Mouse (Mus musculus) heart, embryonic 12.5 days (tissue): ENCODE results near the gene Ankrd50. TPM values are rescaled to one million over a fixed set of nuclear protein-coding genes. Genes with fewer than 3 reads are reported as not detected.
A peak's percentile ranks its signal among the peaks of the same experiment; 100 is the strongest.

Experiments
- ATAC-seq: fragments of 200-750 bp; cut with Nextera tagmentation; 2 replicates; pipeline ENCODE4 v1.8.0; 2017; ENCODE audit warnings: moderate TSS enrichment, moderate library complexity; ENCODE audit not compliant: insufficient number of reproducible peaks, low FRiP score
- H3K27ac ChIP-seq: fragments of 300-500 bp; sonication (generic); 2 replicates; pipeline ENCODE4 v1.5.1; 2016; ENCODE audit warnings: mild to moderate bottlenecking, moderate library complexity; ENCODE audit not compliant: poor library complexity, severe bottlenecking
- H3K27me3 ChIP-seq: fragments of 300-500 bp; sonication (generic); replicated peaks from 2 replicates; pipeline ENCODE4 v1.6.1; 2016; ENCODE audit warnings: mild to moderate bottlenecking, moderate library complexity
- H3K36me3 ChIP-seq: fragments of 300-500 bp; sonication (generic); 2 replicates; pipeline ENCODE4 v1.6.1; 2016; ENCODE audit warnings: mild to moderate bottlenecking, moderate library complexity
- H3K4me1 ChIP-seq: fragments of 300-500 bp; sonication (generic); replicated peaks from 2 replicates; pipeline ENCODE4 v1.6.1; 2016; ENCODE audit warnings: mild to moderate bottlenecking
- H3K4me2 ChIP-seq: fragments of 300-500 bp; sonication (generic); 2 replicates; pipeline ENCODE4 v1.6.1; 2016; ENCODE audit warnings: mild to moderate bottlenecking, moderate library complexity
- H3K4me3 ChIP-seq: fragments of 300-500 bp; sonication (generic); 2 replicates; pipeline ENCODE4 v1.5.1; 2016; ENCODE audit warnings: mild to moderate bottlenecking
- H3K9ac ChIP-seq: fragments of 300-500 bp; sonication (generic); 2 replicates; pipeline ENCODE4 v1.6.1; 2016; ENCODE audit warnings: mild to moderate bottlenecking, moderate library complexity
- H3K9me3 ChIP-seq: fragments of 300-500 bp; sonication (generic); replicated peaks from 2 replicates; pipeline ENCODE4 v1.6.1; 2016; ENCODE audit warnings: mild to moderate bottlenecking, moderate library complexity
- WGBS: fragments of 180-500 bp; shearing (Covaris S2); methylation state at CpG from one replicate; pipeline ENCODE4 v1.1.7; 2016; 5-methylcytosine and 5-hydroxymethylcytosine counted together
- polyA plus RNA-seq: library from polyadenylated mRNA; unstranded; fragments of >200 nt; fragmentation: Nextera tagmentation; extraction: Ambion mirVana; gene quantifications from 2 replicates; pipeline ENCODE4 v1.2.1, GENCODE M21; 2016

Ankrd50 gene
- polyA plus RNA-seq, 1 experiment from 2014 or later = 27.3 TPM

GRCm38 (mm10) chr3:38491236-38491635 lies 6.6 kb upstream of the Ankrd50 start:
- no peak for ATAC-seq
- Histone ChIP-seq H3K4me3 (no peak overlapping the region), H3K27me3 (no peaks in the 10 kb centered on the region), H3K27ac (no peak overlapping the region), H3K36me3 (no peaks in the 10 kb centered on the region), H3K9ac (no peak overlapping the region), H3K4me2 (no peak overlapping the region), H3K4me1 (peaks cover 5% of the 10 kb centered on the region; the same call in 1 of the 2 replicates), H3K9me3 (no peaks in the 10 kb centered on the region)
- 73% methylated on average over 3 of the region's 3 CpGs for WGBS

- Histone ChIP-seq H3K27me3 (no peaks in the 10 kb centered on the region), H3K4me1 (peaks cover 5% of the 10 kb centered on the region; the same call in 1 of the 2 replicates), H3K36me3 (no peaks in the 10 kb centered on the region), H3K9ac (no peak overlapping the region), H3K9me3 (no peaks in the 10 kb centered on the region), H3K4me2 (no peak overlapping the region), H3K27ac (no peak overlapping the region), H3K4me3 (no peak overlapping the region)
- 46% methylated on average over 2 of the region's 2 CpGs for WGBS
- no peak for ATAC-seq
Measured at GRCm38 (mm10) chr3:38490720-38491119, 6.1 kb upstream of the Ankrd50 start.

DNA sequence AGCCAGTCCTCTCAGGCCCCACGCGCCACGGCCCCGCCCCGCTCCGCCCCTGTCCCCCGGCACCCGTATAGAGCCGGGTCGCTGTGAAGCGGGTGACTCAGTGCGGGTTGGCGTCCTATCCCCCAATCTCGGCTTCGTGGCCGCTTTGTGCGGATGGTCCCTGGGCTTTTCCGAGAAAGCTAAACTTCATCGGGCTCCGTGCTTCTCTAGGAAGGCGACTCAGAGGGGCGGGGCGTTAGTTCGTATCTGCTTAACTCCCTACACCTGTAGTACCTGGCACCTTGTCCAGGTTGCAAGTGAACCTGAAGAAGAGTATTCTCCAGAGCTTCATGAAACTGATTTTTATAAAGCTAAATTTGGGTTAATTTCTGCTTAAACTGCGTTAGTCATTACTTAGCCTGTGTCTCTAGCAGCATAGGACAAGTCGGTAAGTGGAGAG lies 482 bp upstream of the Ankrd50 start:
- ATAC-seq = no peak

GRCm38 (mm10) chr3:38483551-38483950 lies 1.1 kb downstream of the Ankrd50 start:
- Histone ChIP-seq H3K27me3 (no peaks in the 10 kb centered on the region), H3K36me3 (peaks cover 24% of the 10 kb centered on the region), H3K4me3 (peak overlapping the region; percentile 92), H3K9ac (peak overlapping the region; percentile 98), H3K4me2 (peak overlapping the region; percentile 73), H3K9me3 (no peaks in the 10 kb centered on the region), H3K27ac (peak overlapping the region; percentile 49; the same call in 1 of the 2 replicates), H3K4me1 (peaks cover 35% of the 10 kb centered on the region)
- 22% methylated on average over 10 of the region's 10 CpGs for WGBS
- no peak for ATAC-seq

More for the DNA sequence above, 482 bp upstream of the Ankrd50 start:
- no peaks in the 10 kb centered on the region for H3K27me3 ChIP-seq
- H3K27ac ChIP-seq = no peak overlapping the region
- H3K4me1 ChIP-seq = peaks cover 28% of the 10 kb centered on the region
- peak overlapping the region; percentile 92 for H3K4me3 ChIP-seq
- H3K9me3 ChIP-seq = no peaks in the 10 kb centered on the region
- 1% methylated on average over 26 of the region's 26 CpGs for WGBS
- peak overlapping the region; percentile 59 for H3K9ac ChIP-seq
- peaks cover 14% of the 10 kb centered on the region for H3K36me3 ChIP-seq
- peak overlapping the region; percentile 67 for H3K4me2 ChIP-seq

DNA sequence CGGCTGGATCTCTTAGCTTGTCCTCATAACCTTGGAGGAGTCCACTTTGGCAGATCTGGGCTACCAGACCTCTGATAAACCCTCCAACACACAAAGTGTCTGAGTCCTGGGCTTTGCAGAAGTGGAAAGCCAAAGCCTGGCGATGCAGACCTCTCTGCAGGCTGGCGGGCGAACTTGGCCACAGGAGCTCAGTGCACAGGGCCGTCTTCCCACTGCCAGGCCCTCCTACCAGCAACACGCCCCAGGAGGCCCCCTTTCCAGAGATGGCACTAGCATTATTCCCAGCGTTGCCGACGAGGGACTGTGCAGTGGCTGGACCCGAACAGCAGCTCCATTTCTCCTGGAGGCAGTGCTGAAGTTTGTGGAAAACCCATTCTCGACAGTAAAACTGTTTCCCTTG lies 1.9 kb downstream of the Ankrd50 start:
- peak overlapping the region; percentile 98 for H3K9ac ChIP-seq
- no peaks in the 10 kb centered on the region for H3K9me3 ChIP-seq
- WGBS = 24% methylated on average over 11 of the region's 11 CpGs
- H3K27ac ChIP-seq = peak overlapping the region; percentile 49
- peaks cover 41% of the 10 kb centered on the region for H3K4me1 ChIP-seq
- H3K4me3 ChIP-seq = peak overlapping the region; percentile 92
- no peak for ATAC-seq
- H3K36me3 ChIP-seq = peaks cover 29% of the 10 kb centered on the region
- H3K27me3 ChIP-seq = no peaks in the 10 kb centered on the region
- peak overlapping the region; percentile 73 for H3K4me2 ChIP-seq

DNA sequence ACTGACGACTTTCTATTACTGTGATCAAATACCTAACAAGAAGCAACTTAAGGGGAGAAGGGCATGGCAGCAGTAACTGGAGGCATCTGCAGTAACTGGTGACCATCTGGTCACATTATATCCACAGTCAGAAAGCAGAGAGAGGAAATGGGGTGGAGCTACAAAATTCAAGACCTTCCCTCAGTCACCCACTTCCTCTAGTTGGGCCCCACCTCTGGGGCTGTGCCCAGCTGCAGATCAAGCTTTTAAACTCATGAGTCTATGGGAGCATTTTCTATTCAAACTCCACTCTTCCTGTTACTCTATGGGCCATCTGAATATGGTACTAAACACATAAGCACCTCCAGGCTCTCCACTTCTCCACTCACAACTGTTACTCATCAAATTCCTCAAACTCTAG lies 3.5 kb downstream of the Ankrd50 start:
- H3K27me3 ChIP-seq = no peaks in the 10 kb centered on the region
- H3K9me3 ChIP-seq = no peaks in the 10 kb centered on the region
- H3K9ac ChIP-seq = no peak overlapping the region
- 64% methylated on average over 1 of the region's 1 CpGs for WGBS
- no peak overlapping the region for H3K27ac ChIP-seq
- H3K36me3 ChIP-seq = peaks cover 37% of the 10 kb centered on the region
- peak overlapping the region; percentile 27 for H3K4me3 ChIP-seq
- no peak for ATAC-seq
- H3K4me1 ChIP-seq = peaks cover 41% of the 10 kb centered on the region
- peak overlapping the region; percentile 42 for H3K4me2 ChIP-seq

DNA sequence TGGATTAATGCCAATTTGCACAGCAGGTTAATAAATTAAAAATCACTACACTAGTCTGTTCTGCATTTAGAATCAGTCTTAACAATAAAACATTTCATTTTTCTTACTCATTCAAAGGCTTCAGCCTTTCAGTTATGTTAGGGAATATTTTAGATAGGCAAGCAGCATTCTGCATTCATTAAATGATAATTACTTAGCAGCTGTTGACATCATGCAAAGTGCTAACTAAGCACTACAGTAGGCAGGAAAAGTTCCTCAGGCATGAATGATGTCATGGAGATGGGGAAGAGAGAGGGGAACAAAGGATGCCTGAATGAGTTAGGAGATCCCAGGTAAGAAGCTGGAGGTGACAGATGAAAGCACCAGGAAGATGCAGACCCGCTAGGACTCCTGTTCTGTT lies 6.7 kb downstream of the Ankrd50 start:
- Histone ChIP-seq H3K27me3 (no peaks in the 10 kb centered on the region), H3K9ac (no peak overlapping the region), H3K9me3 (no peaks in the 10 kb centered on the region), H3K4me1 (peaks cover 56% of the 10 kb centered on the region), H3K4me3 (no peak overlapping the region), H3K36me3 (peaks cover 52% of the 10 kb centered on the region), H3K4me2 (no peak overlapping the region), H3K27ac (no peak overlapping the region)
- WGBS = 94% methylated on average over 1 of the region's 1 CpGs
- ATAC-seq = no peak

DNA sequence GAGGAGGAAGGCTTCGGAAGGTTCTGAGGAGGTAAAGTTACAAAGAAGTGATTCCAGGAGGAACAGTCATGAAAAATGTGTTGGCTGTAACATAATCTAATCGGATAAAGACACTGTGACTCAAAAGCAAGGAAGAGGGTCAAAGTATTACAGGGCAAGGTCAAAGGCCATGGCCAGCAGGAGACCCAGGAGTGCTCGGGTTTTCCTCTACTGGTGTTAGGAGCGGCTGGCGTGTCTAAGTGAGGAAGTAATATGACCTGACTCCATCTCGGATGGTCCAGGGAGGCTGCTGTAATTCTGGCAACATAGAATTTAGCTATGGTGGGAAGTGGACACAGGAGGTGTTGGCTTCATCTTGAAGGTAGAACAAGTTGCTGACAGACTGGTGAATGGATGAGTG lies 9.1 kb downstream of the Ankrd50 start:
- H3K4me1 ChIP-seq = peaks cover 42% of the 10 kb centered on the region
- no peaks in the 10 kb centered on the region for H3K27me3 ChIP-seq
- H3K9me3 ChIP-seq = no peaks in the 10 kb centered on the region
- no peak overlapping the region for H3K4me3 ChIP-seq
- WGBS = 75% methylated on average over 6 of the region's 6 CpGs
- H3K27ac ChIP-seq = no peak overlapping the region
- H3K36me3 ChIP-seq = peaks cover 44% of the 10 kb centered on the region
- no peak overlapping the region for H3K4me2 ChIP-seq
- ATAC-seq = no peak
- H3K9ac ChIP-seq = no peak overlapping the region

DNA sequence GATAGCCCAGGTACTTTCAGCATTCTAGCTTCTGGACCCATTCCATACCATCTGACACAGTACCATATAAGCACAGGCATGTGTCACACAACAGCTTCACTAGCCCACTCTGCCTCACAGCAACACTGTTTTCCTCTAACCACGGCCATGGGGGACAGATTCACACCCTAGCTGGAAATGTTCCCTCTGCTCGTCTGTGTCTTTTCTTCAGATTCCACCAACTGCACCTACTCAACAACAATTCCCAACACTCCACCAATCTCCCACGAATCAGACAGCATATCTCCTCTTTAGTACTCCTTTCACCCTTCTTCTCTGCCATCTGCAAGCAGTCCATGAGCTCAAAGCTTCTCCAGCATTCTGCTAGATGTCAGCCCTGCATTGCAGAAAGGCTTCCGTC lies 11.5 kb downstream of the Ankrd50 start:
- WGBS = 73% methylated on average over 4 of the region's 4 CpGs

DNA sequence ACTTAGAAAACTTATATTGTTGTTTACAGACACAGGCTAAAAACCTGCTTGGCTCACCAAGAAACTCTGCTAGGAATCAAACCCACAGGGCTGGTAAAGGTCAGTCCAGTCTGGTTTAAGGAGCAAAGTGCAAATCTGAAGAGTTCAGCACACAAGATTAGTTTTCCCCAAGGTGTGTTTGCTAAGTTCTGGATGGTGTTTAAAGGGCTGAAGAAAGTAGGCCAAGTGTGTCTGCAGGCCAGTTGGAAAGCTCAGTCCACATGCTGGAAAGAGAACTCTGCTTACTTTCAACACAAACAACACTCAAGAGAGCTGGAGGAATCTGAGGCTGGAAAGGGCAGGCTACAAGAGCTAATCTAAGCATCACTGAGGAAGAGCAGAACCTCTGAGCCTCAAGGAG lies 13.1 kb downstream of the Ankrd50 start:
- peaks cover 45% of the 10 kb centered on the region for H3K4me1 ChIP-seq
- ATAC-seq = no peak

More for the DNA sequence above, 11.5 kb downstream of the Ankrd50 start:
- Histone ChIP-seq H3K4me2 (no peak overlapping the region), H3K27ac (no peak overlapping the region), H3K9me3 (no peaks in the 10 kb centered on the region), H3K9ac (no peak overlapping the region), H3K4me1 (peaks cover 42% of the 10 kb centered on the region), H3K36me3 (peaks cover 28% of the 10 kb centered on the region), H3K4me3 (no peak overlapping the region), H3K27me3 (no peaks in the 10 kb centered on the region)
- ATAC-seq = no peak

GRCm38 (mm10) chr3:38468131-38468530 lies 16.5 kb downstream of the Ankrd50 start:
- H3K27me3 ChIP-seq = no peaks in the 10 kb centered on the region
- peaks cover 20% of the 10 kb centered on the region for H3K36me3 ChIP-seq
- no peaks in the 10 kb centered on the region for H3K9me3 ChIP-seq
- WGBS = 82% methylated on average over 8 of the region's 8 CpGs
- no peak overlapping the region for H3K27ac ChIP-seq
- H3K4me3 ChIP-seq = no peak overlapping the region
- H3K4me2 ChIP-seq = no peak overlapping the region
- H3K9ac ChIP-seq = no peak overlapping the region
- no peak for ATAC-seq
- H3K4me1 ChIP-seq = peaks cover 23% of the 10 kb centered on the region

More for the DNA sequence above, 13.1 kb downstream of the Ankrd50 start:
- Histone ChIP-seq H3K9ac (no peak overlapping the region), H3K27me3 (no peaks in the 10 kb centered on the region), H3K36me3 (peaks cover 34% of the 10 kb centered on the region), H3K4me2 (no peak overlapping the region), H3K27ac (no peak overlapping the region), H3K9me3 (no peaks in the 10 kb centered on the region), H3K4me3 (no peak overlapping the region)

- Histone ChIP-seq H3K27me3 (no peaks in the 10 kb centered on the region), H3K4me1 (peaks cover 20% of the 10 kb centered on the region), H3K4me2 (no peak overlapping the region), H3K36me3 (peaks cover 24% of the 10 kb centered on the region), H3K9ac (no peak overlapping the region), H3K4me3 (no peak overlapping the region), H3K9me3 (no peaks in the 10 kb centered on the region), H3K27ac (no peak overlapping the region)
- WGBS = 75% methylated on average over 8 of the region's 8 CpGs
- ATAC-seq = no peak
Measured at GRCm38 (mm10) chr3:38466880-38467405, 17.7 kb downstream of the Ankrd50 start.
